Mouse (Mus musculus) myocyte (in vitro differentiated cells): Measurements from ENCODE around the gene Cd7. TPM values are rescaled to one million over a fixed set of nuclear protein-coding genes. Genes with fewer than 3 reads are reported as not detected.

ENCODE experiments used
- H3K27me3 ChIP-seq: one replicate; pipeline ENCODE4 v1.6.1; 2011; ENCODE audit not compliant: control insufficient read depth, insufficient read depth, insufficient read length
- H3K36me3 ChIP-seq: one replicate; pipeline ENCODE4 v1.6.1; 2011; ENCODE audit not compliant: control insufficient read depth, insufficient read depth
- H3K4me2 ChIP-seq: one replicate; pipeline ENCODE4 v1.6.1; 2011; ENCODE audit warnings: low read depth, control low read depth
- H3K4me3 ChIP-seq: one replicate; pipeline ENCODE4 v1.5.1; 2011; ENCODE audit warnings: mild to moderate bottlenecking, control low read depth, moderate library complexity
- H3K79me2 ChIP-seq: one replicate; pipeline ENCODE4 v1.6.1; 2011; ENCODE audit not compliant: control insufficient read depth, insufficient read depth
- H3ac ChIP-seq: one replicate; pipeline ENCODE4 v1.6.1; 2011; ENCODE audit not compliant: control insufficient read depth, insufficient read length
- CEBPB ChIP-seq: IDR thresholded peaks from 2 replicates; pipeline ENCODE4 v1.6.1; 2011; ENCODE audit warnings: mild to moderate bottlenecking, moderate library complexity; ENCODE audit not compliant: poor library complexity, insufficient read depth, severe bottlenecking
- E2F4 ChIP-seq: IDR thresholded peaks from one replicate; pipeline ENCODE4 v1.6.1; 2011; ENCODE audit warnings: mild to moderate bottlenecking, control low read depth, moderate library complexity; ENCODE audit not compliant: insufficient read depth
- MAX ChIP-seq: IDR thresholded peaks from one replicate; pipeline ENCODE4 v1.6.1; 2011; ENCODE audit warnings: low read depth, mild to moderate bottlenecking, control low read depth
- MYOD1 ChIP-seq, 3 experiments: IDR thresholded peaks; one replicate each; pipeline ENCODE4 v1.6.1; 2011; ENCODE audit warnings: control low read depth in 2 of 3, low read depth in 2 of 3, mild to moderate bottlenecking in 2 of 3, moderate library complexity in 1 of 3; ENCODE audit not compliant: insufficient read length in 2 of 3, control insufficient read depth in 1 of 3
- MYOG ChIP-seq, 3 experiments: IDR thresholded peaks; one replicate each; pipeline ENCODE4 v1.6.1; 2011; ENCODE audit warnings: control low read depth in 2 of 3, low read depth in 2 of 3, mild to moderate bottlenecking in 2 of 3; ENCODE audit not compliant: insufficient read length in 2 of 3, control insufficient read depth in 1 of 3, insufficient read depth in 1 of 3
- POLR2A ChIP-seq: IDR thresholded peaks from one replicate; pipeline ENCODE4 v1.6.1; 2011; ENCODE audit warnings: low read depth, mild to moderate bottlenecking, control low read depth, moderate library complexity; ENCODE audit not compliant: insufficient read length
- POLR2AphosphoS2 ChIP-seq: IDR thresholded peaks from one replicate; pipeline ENCODE4 v1.6.1; 2011; ENCODE audit warnings: low read depth, control low read depth; ENCODE audit not compliant: insufficient read length
- REST ChIP-seq: IDR thresholded peaks from one replicate; pipeline ENCODE4 v1.6.1; 2011; ENCODE audit warnings: mild to moderate bottlenecking, control low read depth, moderate library complexity; ENCODE audit not compliant: insufficient read depth, insufficient read length
- SRF ChIP-seq: IDR thresholded peaks from one replicate; pipeline ENCODE4 v1.6.1; 2011; ENCODE audit warnings: low read depth; ENCODE audit not compliant: control insufficient read depth, insufficient read length
- TCF12 ChIP-seq: IDR thresholded peaks from one replicate; pipeline ENCODE4 v1.6.1; 2011; ENCODE audit warnings: mild to moderate bottlenecking, control low read depth; ENCODE audit not compliant: poor library complexity, insufficient read depth, severe bottlenecking
- TCF3 ChIP-seq: IDR thresholded peaks from one replicate; pipeline ENCODE4 v1.6.1; 2011; ENCODE audit warnings: low read depth, control low read depth; ENCODE audit not compliant: insufficient read length
- USF1 ChIP-seq: IDR thresholded peaks from one replicate; pipeline ENCODE4 v1.6.1; 2011; ENCODE audit warnings: low read depth, mild to moderate bottlenecking, control low read depth, moderate library complexity
- polyA plus RNA-seq: library from polyadenylated mRNA; unstranded; fragments of >200 nt; fragmentation: generic; extraction: Trizol; gene quantifications from one replicate; pipeline ENCODE4 v1.2.1, GENCODE M21; 2012; ENCODE audit warnings: missing spikeins

Gene Cd7
- polyA plus RNA-seq = 0.35 TPM

GRCm38 (mm10) chr11:121039302-121039701 is at the start of gene Cd7:
TSS of gene Cd7 (minus strand) at chr11:121039418.
- Histone ChIP-seq H3K36me3 (no peaks in the 10 kb centered on the region), H3K79me2 (no peaks in the 10 kb centered on the region), H3ac (no peak within 1 kb of the TSS), H3K4me3 (no peak within 1 kb of the TSS), H3K27me3 (peaks cover 29% of the 10 kb centered on the region), H3K4me2 (no peak within 1 kb of the TSS)
- TF ChIP-seq USF1 = no peak
- no peak for TF ChIP-seq MYOG (IDR thresholded peaks at IDR 0.05; ENCODE audit: control insufficient read depth in 1 of 3, insufficient read depth in 1 of 3, insufficient read length in 2 of 3, low read depth in 2 of 3)
- no peak for TF ChIP-seq TCF3
- no peak for TF ChIP-seq POLR2A
- no peak for TF ChIP-seq MAX
- TF ChIP-seq MYOD1 (IDR thresholded peaks at IDR 0.05; ENCODE audit: control insufficient read depth in 1 of 3, insufficient read length in 2 of 3, low read depth in 2 of 3) = no peak
- no peak for TF ChIP-seq CEBPB
- no peak for TF ChIP-seq E2F4
- no peak for TF ChIP-seq SRF
- no peak for TF ChIP-seq POLR2AphosphoS2
- no peak for TF ChIP-seq REST

GRCm38 (mm10) chr11:121088997-121089396 is 49.8 kb upstream of the Cd7 start:
- no peaks in the 10 kb centered on the region for H3K79me2 ChIP-seq
- no peaks in the 10 kb centered on the region for H3K27me3 ChIP-seq
- no peak for TF ChIP-seq SRF
- no peak for TF ChIP-seq USF1
- TF ChIP-seq TCF12 = peak; percentile 69
- peak in 2 of 3 experiments; percentile 49 to 83 for TF ChIP-seq MYOD1 (IDR thresholded peaks at IDR 0.05; ENCODE audit: control insufficient read depth in 1 of 3, insufficient read length in 2 of 3, low read depth in 2 of 3)
- TF ChIP-seq POLR2A = no peak
- TF ChIP-seq E2F4 = no peak
- TF ChIP-seq MAX = no peak
- TF ChIP-seq MYOG (IDR thresholded peaks at IDR 0.05; ENCODE audit: control insufficient read depth in 1 of 3, insufficient read depth in 1 of 3, insufficient read length in 2 of 3, low read depth in 2 of 3) = peak in 1 of 3 experiments; percentile 69
- no peak for TF ChIP-seq POLR2AphosphoS2
- no peak for TF ChIP-seq TCF3
- TF ChIP-seq REST = no peak
- H3K4me3 ChIP-seq = no peak overlapping the region
- no peaks in the 10 kb centered on the region for H3K36me3 ChIP-seq
- H3ac ChIP-seq = no peak overlapping the region
- no peak overlapping the region for H3K4me2 ChIP-seq

DNA sequence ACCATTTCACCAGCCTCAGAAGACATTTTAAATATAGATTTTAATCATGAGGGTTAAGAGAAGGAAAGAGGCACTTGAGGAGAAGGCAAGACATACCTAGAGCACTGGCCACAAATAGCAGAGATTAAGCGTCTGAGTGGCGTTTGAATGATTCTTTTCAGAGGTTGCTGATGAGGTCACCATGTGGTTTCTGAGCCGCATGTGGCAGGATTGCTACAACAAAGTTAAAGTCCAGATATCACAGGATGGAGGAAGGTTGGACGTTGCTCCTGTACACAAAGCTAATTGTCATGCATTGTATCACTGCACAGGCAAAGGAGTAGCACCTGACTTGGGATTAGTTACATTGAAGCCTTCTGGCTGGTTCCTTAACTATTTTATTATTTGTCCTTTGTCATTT is 47.1 kb upstream of the Cd7 start:
- no peaks in the 10 kb centered on the region for H3K36me3 ChIP-seq
- no peaks in the 10 kb centered on the region for H3K27me3 ChIP-seq
- 0 out of 2 replicates have a peak, but pooled peaks have one; percentile 40 for TF ChIP-seq CEBPB
- no peak for TF ChIP-seq TCF12
- no peak for TF ChIP-seq E2F4
- TF ChIP-seq REST = no peak

DNA sequence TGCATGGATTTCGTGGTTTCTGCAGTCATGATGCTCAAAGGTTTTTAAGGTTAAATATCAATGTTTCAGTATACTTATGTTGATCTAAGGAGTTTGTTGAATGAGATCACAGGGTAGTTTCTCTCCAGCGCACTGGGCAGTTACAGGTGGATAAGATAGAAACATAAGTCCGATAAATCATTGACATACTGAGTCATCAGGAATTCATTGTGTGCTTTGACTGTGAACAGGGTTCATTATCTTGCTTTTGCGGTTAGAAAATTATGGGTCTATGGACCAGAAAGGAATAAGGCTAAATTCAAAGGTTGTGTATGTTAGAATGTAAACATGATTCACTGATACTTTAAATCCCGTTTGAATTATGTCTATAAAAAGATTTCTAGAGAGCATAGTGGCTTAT is 46.0 kb upstream of the Cd7 start:
- Histone ChIP-seq H3ac (no peak overlapping the region), H3K79me2 (no peaks in the 10 kb centered on the region), H3K27me3 (no peaks in the 10 kb centered on the region), H3K36me3 (no peaks in the 10 kb centered on the region), H3K4me3 (no peak overlapping the region), H3K4me2 (peak overlapping the region; percentile 44)
- TF ChIP-seq MYOG (IDR thresholded peaks at IDR 0.05; ENCODE audit: control insufficient read depth in 1 of 3, insufficient read depth in 1 of 3, insufficient read length in 2 of 3, low read depth in 2 of 3) (no peak), MYOD1 (IDR thresholded peaks at IDR 0.05; ENCODE audit: control insufficient read depth in 1 of 3, insufficient read length in 2 of 3, low read depth in 2 of 3) (no peak), POLR2A (no peak), MAX (no peak), E2F4 (no peak), TCF3 (no peak), SRF (no peak), REST (no peak), TCF12 (no peak)

More for the DNA sequence above, 47.1 kb upstream of the Cd7 start:
- H3ac ChIP-seq = no peak overlapping the region
- peak overlapping the region; percentile 44 for H3K4me2 ChIP-seq
- H3K79me2 ChIP-seq = no peaks in the 10 kb centered on the region
- no peak overlapping the region for H3K4me3 ChIP-seq

DNA sequence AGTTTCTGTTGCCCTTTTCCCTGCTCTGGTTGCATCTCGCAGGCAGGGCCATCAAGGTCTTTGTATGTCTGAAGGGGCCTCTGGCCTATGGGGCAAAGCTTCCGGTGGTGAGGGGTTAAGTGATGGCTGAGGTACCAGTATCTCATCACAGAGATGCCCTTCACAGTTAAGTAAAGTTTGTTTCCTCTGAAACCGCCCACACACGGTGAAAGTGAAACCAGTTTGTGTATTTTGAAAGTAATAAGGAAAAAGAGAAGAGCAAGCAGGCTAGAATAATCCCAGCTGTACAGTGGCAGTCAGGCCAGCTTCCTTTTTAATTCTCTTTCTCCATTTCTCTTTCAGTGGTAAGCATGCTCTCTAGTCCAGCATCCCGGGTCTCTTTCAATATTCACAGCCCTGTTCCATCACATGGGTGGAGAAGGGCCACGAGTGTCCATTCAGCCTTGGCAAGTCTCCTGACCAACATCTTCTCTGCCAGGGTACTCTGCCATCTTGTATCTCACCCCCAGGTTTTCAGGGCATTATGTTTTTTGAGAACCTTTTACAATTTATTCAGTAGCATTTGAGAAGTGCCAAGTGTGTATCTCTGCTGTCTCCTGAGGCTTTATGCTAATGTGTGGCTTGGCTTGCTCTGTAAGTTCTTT is 43.8 kb upstream of the Cd7 start:
- TF ChIP-seq POLR2AphosphoS2 (no peak), USF1 (no peak), REST (no peak), CEBPB (no peak), MAX (no peak), SRF (no peak), TCF12 (no peak), TCF3 (no peak), E2F4 (no peak), MYOD1 (IDR thresholded peaks at IDR 0.05; ENCODE audit: control insufficient read depth in 1 of 3, insufficient read length in 2 of 3, low read depth in 2 of 3) (no peak)
- Histone ChIP-seq H3K27me3 (peaks cover 7% of the 10 kb centered on the region), H3K36me3 (no peaks in the 10 kb centered on the region), H3ac (no peak overlapping the region), H3K4me3 (no peak overlapping the region), H3K4me2 (peak overlapping the region; percentile 59), H3K79me2 (no peaks in the 10 kb centered on the region)
